Mouse (Mus musculus) kidney, adult 8-10 months (tissue): ENCODE data around the gene Wdpcp.

Experiments
- DNase-seq, 2 experiments: peaks; one replicate each; pipeline ENCODE4 v3.0.0; 2022

Wdpcp gene

DNA sequence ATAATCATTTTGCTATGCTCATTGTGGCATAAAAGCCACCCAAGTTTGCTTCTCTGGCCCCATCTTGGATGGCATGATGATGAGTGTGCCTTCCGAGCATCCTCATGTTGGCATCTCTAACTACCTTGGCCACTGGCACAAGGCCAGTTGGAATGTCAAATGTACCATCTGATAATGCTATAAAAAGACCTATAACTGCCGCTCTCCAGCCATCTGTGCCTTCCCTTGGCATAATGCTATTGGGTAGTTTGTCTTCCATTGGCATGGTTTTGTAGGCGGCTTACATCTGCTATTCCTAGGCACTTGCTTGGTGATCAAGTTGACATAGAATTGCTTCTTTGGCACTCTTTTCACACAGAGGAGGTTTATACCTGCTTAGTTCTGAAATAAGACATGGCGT lies 191.2 kb downstream of the Wdpcp start:
- DNase-seq = no peak

- no peak for DNase-seq
These were observed 216.8 kb downstream of the Wdpcp start for GRCm38 (mm10) chr11:21788831-21789230.

DNA sequence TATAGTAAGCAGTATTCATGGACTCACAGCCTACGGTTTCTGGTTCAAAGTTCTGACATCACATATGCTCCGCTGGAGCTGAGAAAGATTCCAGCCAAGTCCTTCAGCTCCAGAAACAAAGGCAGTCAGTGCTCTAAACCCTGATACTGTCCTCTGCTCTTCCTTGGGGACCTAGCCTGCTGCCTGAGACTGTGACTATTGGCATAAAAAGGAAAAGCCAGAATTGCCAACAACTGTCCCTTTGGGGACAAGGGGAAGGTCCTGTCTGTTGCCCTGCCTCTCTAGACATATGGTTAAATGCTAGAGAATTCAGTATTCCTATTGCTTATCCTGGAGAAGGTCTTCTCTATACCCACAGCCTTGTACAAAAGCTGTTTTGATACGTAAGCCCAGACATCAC lies 252.9 kb downstream of the Wdpcp start:
- no peak for DNase-seq

- DNase-seq = no peak
These were observed 254.5 kb downstream of the Wdpcp start for GRCm38 (mm10) chr11:21826521-21826920.

DNA sequence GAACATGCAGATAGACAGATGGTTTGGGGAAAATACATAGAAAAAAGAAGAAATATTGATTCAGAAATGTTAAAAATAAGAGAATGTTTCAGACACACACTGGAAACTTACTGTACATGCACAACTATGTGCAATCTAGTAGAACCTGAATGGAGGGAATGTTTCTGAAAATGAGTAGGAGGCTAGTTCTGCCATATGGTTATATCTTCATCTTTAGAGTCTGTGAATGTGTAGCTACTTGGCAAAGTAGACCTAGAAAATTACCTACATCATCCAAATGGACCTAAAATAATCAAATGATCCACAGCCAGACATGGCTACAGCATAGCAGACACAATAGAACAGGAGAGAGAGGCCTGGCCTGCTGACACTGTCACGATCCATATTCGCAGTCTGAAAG lies 275.0 kb downstream of the Wdpcp start:
- no peak for DNase-seq

DNA sequence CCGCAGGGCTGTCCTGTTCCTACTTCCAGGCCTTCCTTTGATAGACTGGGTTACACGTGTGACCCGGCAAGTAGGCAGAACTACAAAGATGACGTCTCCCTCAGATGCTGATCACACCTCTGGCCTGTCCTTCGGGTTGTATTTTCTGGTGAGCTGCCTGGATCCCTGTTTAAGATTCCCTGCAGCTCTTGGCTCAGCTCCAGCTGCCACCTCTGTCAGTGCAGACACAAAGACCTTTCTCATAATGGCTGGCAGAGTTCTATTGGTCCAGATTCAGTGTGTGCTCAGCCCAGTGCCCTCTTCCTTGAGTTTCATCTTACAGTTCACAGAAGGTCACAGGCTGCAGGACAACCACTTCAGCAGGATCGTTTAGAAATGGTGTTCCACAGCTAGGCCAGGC lies 292.0 kb downstream of the Wdpcp start:
- no peak for DNase-seq

GRCm38 (mm10) chr11:21864516-21864915 lies 292.5 kb downstream of the Wdpcp start:
- DNase-seq = no peak

GRCm38 (mm10) chr11:21868675-21869074 lies 296.6 kb downstream of the Wdpcp start:
- no peak for DNase-seq

DNA sequence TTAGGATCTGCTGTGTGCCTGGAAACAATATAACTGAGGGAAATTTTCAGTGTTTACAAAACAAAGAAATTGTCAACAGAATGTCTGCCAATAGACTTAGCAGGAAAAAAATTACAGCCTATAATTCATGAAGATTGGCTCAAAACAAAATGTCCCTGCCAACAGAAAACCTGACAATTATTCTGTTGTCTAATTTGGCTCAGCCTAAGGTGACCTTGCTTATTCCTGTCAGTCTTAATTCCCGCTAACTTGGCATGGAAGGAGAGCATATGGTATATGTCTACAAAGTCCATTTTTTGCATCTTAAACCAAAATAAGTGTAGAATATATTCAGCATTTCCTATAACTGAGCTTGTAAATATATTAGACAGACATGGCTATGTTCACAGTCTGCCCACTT lies 298.8 kb downstream of the Wdpcp start:
- DNase-seq = no peak

- DNase-seq = no peak
These were observed 299.7 kb downstream of the Wdpcp start for GRCm38 (mm10) chr11:21871728-21872127.

- DNase-seq = no peak
These were observed 303.0 kb downstream of the Wdpcp start for GRCm38 (mm10) chr11:21875077-21875476.

- no peak for DNase-seq
These were observed 322.7 kb downstream of the Wdpcp start for GRCm38 (mm10) chr11:21894696-21895095.

GRCm38 (mm10) chr11:21922531-21922930 lies 350.5 kb downstream of the Wdpcp start:
- no peak for DNase-seq
